Mouse (Mus musculus): ENCODE results near the gene Cfp. TPM values are rescaled to one million over a fixed set of nuclear protein-coding genes. Genes with fewer than 3 reads are reported as not detected.

Gene Cfp
- polyA plus RNA-seq, 1 experiment from 2014 or later, result 14.3 TPM

- H3K9me3 ChIP-seq (ENCODE audit: low read length), result no peaks in the 10 kb centered on the region
- H3K36me3 ChIP-seq (ENCODE audit: insufficient read depth, low read length), result no peaks in the 10 kb centered on the region
- H3K4me1 ChIP-seq (ENCODE audit: insufficient read depth, low read depth, low read length), result no peaks in the 10 kb centered on the region
- DNase-seq (ENCODE audit: low spot score), result no peak
- no peak overlapping the region for H3K4me3 ChIP-seq (ENCODE audit: low read depth, low read length)
- no peak overlapping the region for H3K27ac ChIP-seq (ENCODE audit: low read length)
- no peak overlapping the region for H3K9ac ChIP-seq (replicated peaks; ENCODE audit: low read depth)
- no peak for ATAC-seq
- H3K4me2 ChIP-seq (replicated peaks; ENCODE audit: low read depth, low read length), result no peak overlapping the region
- H3K27me3 ChIP-seq (replicated peaks; ENCODE audit: insufficient read depth, low read length), result no peaks in the 10 kb centered on the region; the same call in 1 of the 2 replicates
- TF ChIP-seq EP300 (IDR thresholded peaks at IDR 0.05) (no peak), CTCF (IDR thresholded peaks at IDR 0.05) (no peak)
Measured at GRCm38 (mm10) chrX:20915075-20915474, 16.3 kb downstream of the Cfp start.

GRCm38 (mm10) chrX:20913726-20914125, 17.6 kb downstream of the Cfp start:
- no peaks in the 10 kb centered on the region for H3K36me3 ChIP-seq (ENCODE audit: insufficient read depth, low read length)
- H3K27ac ChIP-seq (ENCODE audit: low read length), result no peak overlapping the region
- no peak overlapping the region for H3K4me2 ChIP-seq (replicated peaks; ENCODE audit: low read depth, low read length)
- H3K9ac ChIP-seq (replicated peaks; ENCODE audit: low read depth), result no peak overlapping the region
- no peaks in the 10 kb centered on the region for H3K9me3 ChIP-seq (ENCODE audit: low read length)
- WGBS, result 73% methylated on average over 6 of the region's 6 CpGs
- no peak overlapping the region for H3K4me3 ChIP-seq (ENCODE audit: low read depth, low read length)
- H3K27me3 ChIP-seq (replicated peaks; ENCODE audit: insufficient read depth, low read length), result no peaks in the 10 kb centered on the region
- TF ChIP-seq EP300 (IDR thresholded peaks at IDR 0.05), result no peak
- no peak for TF ChIP-seq CTCF (IDR thresholded peaks at IDR 0.05)
- ATAC-seq (no peak), DNase-seq (ENCODE audit: low spot score) (no peak)
- no peaks in the 10 kb centered on the region for H3K4me1 ChIP-seq (ENCODE audit: insufficient read depth, low read depth, low read length)

GRCm38 (mm10) chrX:20910074-20910473, 21.3 kb downstream of the Cfp start:
- H3K36me3 ChIP-seq (ENCODE audit: insufficient read depth, low read length), result no peaks in the 10 kb centered on the region
- H3K27ac ChIP-seq (ENCODE audit: low read length), result no peak overlapping the region
- H3K4me3 ChIP-seq (ENCODE audit: low read depth, low read length), result no peak overlapping the region
- no peaks in the 10 kb centered on the region for H3K9me3 ChIP-seq (ENCODE audit: low read length)
- no peak for DNase-seq (ENCODE audit: low spot score)
- no peaks in the 10 kb centered on the region for H3K4me1 ChIP-seq (ENCODE audit: insufficient read depth, low read depth, low read length)
- no peak overlapping the region for H3K9ac ChIP-seq (replicated peaks; ENCODE audit: low read depth)
- 30% methylated on average over 3 of the region's 3 CpGs for WGBS
- TF ChIP-seq CTCF (IDR thresholded peaks at IDR 0.05) (no peak), EP300 (IDR thresholded peaks at IDR 0.05) (no peak)
- H3K27me3 ChIP-seq (replicated peaks; ENCODE audit: insufficient read depth, low read length), result no peaks in the 10 kb centered on the region
- H3K4me2 ChIP-seq (replicated peaks; ENCODE audit: low read depth, low read length), result no peak overlapping the region
- no peak for ATAC-seq

Other genes with a start within 250 kb of the Cfp start
- gene Cdk16, start 243.6 kb downstream of the Cfp start, polyA plus RNA-seq (2015; fragmentation: Nextera tagmentation; extraction: Ambion mirVana), result 58.1 and 60.3 TPM in 2 replicates
- gene Usp11, start 227.6 kb downstream of the Cfp start, polyA plus RNA-seq (2015; fragmentation: Nextera tagmentation; extraction: Ambion mirVana), result 6.5 and 6.6 TPM in 2 replicates
- gene Araf, start 133.7 kb downstream of the Cfp start, polyA plus RNA-seq (2015; fragmentation: Nextera tagmentation; extraction: Ambion mirVana), result 73.8 and 74.4 TPM in 2 replicates
- 20.2 and 26.5 TPM in 2 replicates for gene Timp1, start 61.4 kb downstream of the Cfp start, polyA plus RNA-seq (2015; fragmentation: Nextera tagmentation; extraction: Ambion mirVana)
- gene Syn1, start 10.6 kb downstream of the Cfp start, polyA plus RNA-seq (2015; fragmentation: Nextera tagmentation; extraction: Ambion mirVana), result 0.05 TPM in 1 of 2 replicates, not detected in the other
- 5.2 and 5.7 TPM in 2 replicates for gene Elk1, start 19.1 kb upstream of the Cfp start, polyA plus RNA-seq (2015; fragmentation: Nextera tagmentation; extraction: Ambion mirVana)
- gene Uxt, start 30.5 kb upstream of the Cfp start, polyA plus RNA-seq (2015; fragmentation: Nextera tagmentation; extraction: Ambion mirVana), result 55.8 and 69.5 TPM in 2 replicates
- 3.7 and 4.4 TPM in 2 replicates for gene Zfp182, start 130.8 kb upstream of the Cfp start, polyA plus RNA-seq (2015; fragmentation: Nextera tagmentation; extraction: Ambion mirVana)
- not detected in 2 replicates for gene Spaca5, start 136.9 kb upstream of the Cfp start, polyA plus RNA-seq (2015; fragmentation: Nextera tagmentation; extraction: Ambion mirVana)
- gene Zfp300, start 158.0 kb upstream of the Cfp start, polyA plus RNA-seq (2015; fragmentation: Nextera tagmentation; extraction: Ambion mirVana), result 1.1 and 1.5 TPM in 2 replicates
- not detected in 2 replicates for gene Ssxa1, start 184.3 kb upstream of the Cfp start, polyA plus RNA-seq (2015; fragmentation: Nextera tagmentation; extraction: Ambion mirVana)
- gene Gm21876, start 244.1 kb upstream of the Cfp start, polyA plus RNA-seq (2015; fragmentation: Nextera tagmentation; extraction: Ambion mirVana), result not detected in 2 replicates